Mouse (Mus musculus): Measurements from ENCODE around the gene Mrps24. TPM values are rescaled to one million over a fixed set of nuclear protein-coding genes. Genes with fewer than 3 reads are reported as not detected.

Mrps24 gene
- polyA plus RNA-seq, 1 experiment from 2014 or later, result 122 TPM

DNA sequence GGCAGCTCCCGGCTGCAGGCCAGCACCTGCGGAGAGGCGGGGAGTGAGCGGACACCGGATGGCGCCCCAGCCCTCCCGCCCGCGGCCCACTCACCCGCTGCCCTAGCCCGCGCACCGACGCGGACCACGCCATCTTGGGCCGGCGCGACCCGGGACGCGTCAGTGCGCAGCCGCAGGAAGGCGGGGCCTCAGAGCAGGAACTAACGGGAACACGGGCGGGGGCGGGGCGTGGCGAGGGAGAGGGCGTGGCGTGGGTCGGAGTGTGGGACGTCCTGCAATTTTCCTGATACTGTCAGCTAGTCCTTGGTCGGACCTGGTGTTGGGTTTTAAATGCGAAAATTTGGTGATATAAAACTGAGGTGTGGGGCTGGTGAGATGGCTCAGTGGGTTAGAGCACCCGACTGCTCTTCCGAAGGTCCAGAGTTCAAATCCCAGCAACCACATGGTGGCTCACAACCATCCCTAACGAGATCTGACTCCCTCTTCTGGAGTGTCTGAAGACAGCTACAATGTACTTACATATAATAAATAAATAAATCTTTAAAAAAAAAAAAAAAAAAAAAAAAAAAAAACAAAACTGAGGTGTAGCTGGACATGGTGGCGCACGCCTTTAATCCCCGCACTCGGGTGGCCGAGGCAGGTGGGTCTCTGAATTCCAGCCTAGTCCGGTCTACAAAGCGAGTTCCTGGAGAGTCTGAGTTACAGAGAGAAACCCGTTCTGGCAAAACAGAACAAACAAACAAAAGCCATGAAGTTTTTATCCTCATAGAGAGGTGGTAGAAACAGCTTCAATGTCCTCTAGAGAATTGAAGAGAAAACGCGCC lies 7.7 kb downstream of the Mrps24 start:
- DNase-seq, result peak; percentile 99
- Histone ChIP-seq H3K27ac (ENCODE audit: low read depth) (peak overlapping the region; percentile 79), H3K4me1 (ENCODE audit: insufficient read depth) (peaks cover 17% of the 10 kb centered on the region), H3K36me3 (replicated peaks; ENCODE audit: insufficient read depth, low read length) (no peaks in the 10 kb centered on the region), H3K4me2 (ENCODE audit: low read depth, low read length) (peak overlapping the region; percentile 94), H3K4me3 (ENCODE audit: low read depth, low read length) (peak overlapping the region; percentile 98), H3K9me3 (ENCODE audit: low read length) (no peaks in the 10 kb centered on the region), H3K9ac (replicated peaks) (peak overlapping the region; percentile 96), H3K27me3 (ENCODE audit: insufficient read depth, low read length) (no peaks in the 10 kb centered on the region)
- TF ChIP-seq CTCF (IDR thresholded peaks at IDR 0.05; ENCODE audit: low read depth) (no peak), EP300 (IDR thresholded peaks at IDR 0.05; ENCODE audit: low read depth) (no peak)
- WGBS (ENCODE audit: insufficient replicate concordance), result 18% methylated on average over 48 of the region's 50 CpGs
- peak; percentile 98 for ATAC-seq

DNA sequence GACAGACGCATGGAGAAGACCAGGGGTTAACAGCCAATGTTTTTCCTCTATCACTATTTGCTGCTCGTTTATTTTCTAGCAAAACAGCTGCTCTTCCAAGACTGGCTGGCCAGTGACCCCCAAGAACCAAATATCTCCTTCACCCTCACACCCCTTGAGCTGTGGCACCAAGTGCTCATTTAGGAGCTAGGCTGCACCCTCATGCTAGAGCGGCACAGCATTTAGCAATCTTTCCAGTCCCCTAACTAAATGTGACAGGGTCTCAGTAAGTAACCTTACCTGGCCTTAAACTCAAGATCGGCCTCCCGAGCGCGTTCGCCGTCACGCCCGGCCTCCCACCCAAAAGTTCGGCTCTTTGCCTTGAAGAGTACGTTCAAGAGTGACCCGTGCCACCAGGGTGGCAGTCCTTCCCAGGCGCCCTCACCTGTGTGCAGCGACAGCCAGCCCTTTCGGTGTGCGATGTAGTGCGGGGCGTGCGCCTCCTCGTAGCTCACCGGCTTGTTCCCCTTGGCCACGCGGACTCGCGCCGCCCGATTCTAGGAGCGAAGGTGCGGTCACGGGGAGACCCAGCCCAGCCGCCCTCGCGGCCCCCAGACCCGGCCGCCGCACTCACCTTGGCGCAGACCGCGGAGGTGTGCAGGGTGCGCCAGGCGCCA lies 8.5 kb downstream of the Mrps24 start:
- Histone ChIP-seq H3K27me3 (ENCODE audit: insufficient read depth, low read length) (no peaks in the 10 kb centered on the region), H3K9ac (replicated peaks) (peak overlapping the region; percentile 96), H3K36me3 (replicated peaks; ENCODE audit: insufficient read depth, low read length) (no peaks in the 10 kb centered on the region), H3K4me1 (ENCODE audit: insufficient read depth) (peaks cover 17% of the 10 kb centered on the region), H3K9me3 (ENCODE audit: low read length) (no peaks in the 10 kb centered on the region), H3K4me3 (ENCODE audit: low read depth, low read length) (peak overlapping the region; percentile 98), H3K27ac (ENCODE audit: low read depth) (peak overlapping the region; percentile 79), H3K4me2 (ENCODE audit: low read depth, low read length) (peak overlapping the region; percentile 94)
- peak; percentile 77 for ATAC-seq
- TF ChIP-seq CTCF (IDR thresholded peaks at IDR 0.05; ENCODE audit: low read depth) (no peak), EP300 (IDR thresholded peaks at IDR 0.05; ENCODE audit: low read depth) (no peak)
- 1% methylated on average over 43 of the region's 43 CpGs for WGBS (ENCODE audit: insufficient replicate concordance)
- no peak for DNase-seq

DNA sequence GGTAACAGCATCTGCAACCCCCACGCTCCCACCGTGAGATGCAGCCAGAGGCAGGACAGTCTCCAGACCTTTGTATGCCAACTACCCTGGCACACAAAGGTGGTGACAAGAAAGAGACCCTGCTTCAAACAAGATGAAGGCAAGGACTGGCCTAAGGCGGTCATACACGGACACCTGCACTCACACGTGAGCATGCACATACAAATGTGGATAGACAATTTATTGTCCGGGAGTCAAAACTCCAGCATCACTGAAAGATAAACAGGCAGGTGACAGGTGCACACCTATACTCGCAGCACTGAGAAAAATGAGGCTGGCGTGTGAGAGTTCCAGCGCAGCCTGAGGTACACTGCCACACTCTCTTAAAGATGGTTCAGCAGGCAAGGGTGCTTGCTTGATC lies 9.5 kb downstream of the Mrps24 start:
- H3K9ac ChIP-seq (replicated peaks), result peak overlapping the region; percentile 96; the same call in 1 of the 2 replicates
- H3K4me3 ChIP-seq (ENCODE audit: low read depth, low read length), result no peak overlapping the region
- H3K27me3 ChIP-seq (ENCODE audit: insufficient read depth, low read length), result no peaks in the 10 kb centered on the region
- no peak overlapping the region for H3K27ac ChIP-seq (ENCODE audit: low read depth)
- no peaks in the 10 kb centered on the region for H3K9me3 ChIP-seq (ENCODE audit: low read length)
- H3K36me3 ChIP-seq (replicated peaks; ENCODE audit: insufficient read depth, low read length), result no peaks in the 10 kb centered on the region
- DNase-seq (no peak), ATAC-seq (no peak)
- H3K4me1 ChIP-seq (ENCODE audit: insufficient read depth), result peaks cover 21% of the 10 kb centered on the region
- 89% methylated on average over 9 of the region's 9 CpGs for WGBS (ENCODE audit: insufficient replicate concordance)
- TF ChIP-seq CTCF (IDR thresholded peaks at IDR 0.05; ENCODE audit: low read depth) (no peak), EP300 (IDR thresholded peaks at IDR 0.05; ENCODE audit: low read depth) (no peak)
- H3K4me2 ChIP-seq (ENCODE audit: low read depth, low read length), result peak overlapping the region; percentile 94

DNA sequence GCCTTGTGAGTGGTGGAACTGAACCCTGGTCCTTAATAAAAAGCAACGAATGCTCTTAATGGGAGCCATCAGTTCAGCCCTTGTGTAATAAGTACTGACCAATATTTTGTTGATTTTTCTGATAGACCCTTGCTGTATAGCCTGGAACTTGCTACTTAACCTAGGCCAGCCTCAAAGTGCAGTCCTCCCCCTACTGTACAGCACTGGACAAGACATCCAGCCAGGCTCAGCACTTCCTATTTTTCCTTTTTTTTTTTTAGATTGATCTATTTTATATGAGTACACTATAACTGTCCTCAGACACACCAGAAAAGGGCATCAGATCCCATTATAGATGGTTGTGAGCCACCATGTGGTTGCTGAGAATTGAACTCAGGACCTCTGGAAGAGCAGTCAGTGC lies 12.1 kb downstream of the Mrps24 start:
- H3K9ac ChIP-seq (replicated peaks), result no peak overlapping the region
- H3K4me1 ChIP-seq (ENCODE audit: insufficient read depth), result peaks cover 21% of the 10 kb centered on the region
- TF ChIP-seq EP300 (IDR thresholded peaks at IDR 0.05; ENCODE audit: low read depth), result no peak
- TF ChIP-seq CTCF (IDR thresholded peaks at IDR 0.05; ENCODE audit: low read depth), result 0 out of 2 replicates have a peak, but pooled peaks have one; percentile 13
- WGBS (ENCODE audit: insufficient replicate concordance), result 92% methylated on average over 1 of the region's 1 CpGs
- H3K27me3 ChIP-seq (ENCODE audit: insufficient read depth, low read length), result no peaks in the 10 kb centered on the region
- H3K4me2 ChIP-seq (ENCODE audit: low read depth, low read length), result no peak overlapping the region
- H3K27ac ChIP-seq (ENCODE audit: low read depth), result no peak overlapping the region
- H3K4me3 ChIP-seq (ENCODE audit: low read depth, low read length), result no peak overlapping the region
- H3K9me3 ChIP-seq (ENCODE audit: low read length), result no peaks in the 10 kb centered on the region
- ATAC-seq (no peak), DNase-seq (no peak)
- no peaks in the 10 kb centered on the region for H3K36me3 ChIP-seq (replicated peaks; ENCODE audit: insufficient read depth, low read length)

DNA sequence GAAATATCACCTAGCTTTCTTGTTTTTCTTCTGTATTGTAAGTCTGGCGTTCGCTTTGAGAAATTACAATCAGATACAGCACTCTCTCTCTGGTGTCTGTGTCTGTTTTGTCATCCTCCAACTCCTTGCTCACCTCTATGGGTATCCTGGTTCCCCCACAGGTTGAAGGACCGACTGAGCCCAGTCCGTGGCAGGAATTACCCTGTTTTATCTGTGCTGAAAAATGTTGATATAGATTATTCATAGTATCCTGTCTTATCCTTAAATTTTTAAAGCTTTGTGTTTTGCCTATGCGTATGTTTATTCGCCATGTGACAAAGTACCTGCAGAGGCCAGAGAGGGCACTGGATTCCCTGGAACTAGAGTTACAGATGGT lies 12.5 kb downstream of the Mrps24 start:
- peaks cover 19% of the 10 kb centered on the region for H3K4me1 ChIP-seq (ENCODE audit: insufficient read depth)
- no peak overlapping the region for H3K9ac ChIP-seq (replicated peaks)
- 82% methylated on average over 6 of the region's 6 CpGs for WGBS (ENCODE audit: insufficient replicate concordance)
- H3K9me3 ChIP-seq (ENCODE audit: low read length), result no peaks in the 10 kb centered on the region
- no peaks in the 10 kb centered on the region for H3K27me3 ChIP-seq (ENCODE audit: insufficient read depth, low read length)
- ATAC-seq, result no peak
- no peak for DNase-seq
- TF ChIP-seq EP300 (IDR thresholded peaks at IDR 0.05; ENCODE audit: low read depth) (no peak), CTCF (IDR thresholded peaks at IDR 0.05; ENCODE audit: low read depth) (no peak)
- no peaks in the 10 kb centered on the region for H3K36me3 ChIP-seq (replicated peaks; ENCODE audit: insufficient read depth, low read length)
- no peak overlapping the region for H3K4me2 ChIP-seq (ENCODE audit: low read depth, low read length)
- no peak overlapping the region for H3K27ac ChIP-seq (ENCODE audit: low read depth)
- no peak overlapping the region for H3K4me3 ChIP-seq (ENCODE audit: low read depth, low read length)

DNA sequence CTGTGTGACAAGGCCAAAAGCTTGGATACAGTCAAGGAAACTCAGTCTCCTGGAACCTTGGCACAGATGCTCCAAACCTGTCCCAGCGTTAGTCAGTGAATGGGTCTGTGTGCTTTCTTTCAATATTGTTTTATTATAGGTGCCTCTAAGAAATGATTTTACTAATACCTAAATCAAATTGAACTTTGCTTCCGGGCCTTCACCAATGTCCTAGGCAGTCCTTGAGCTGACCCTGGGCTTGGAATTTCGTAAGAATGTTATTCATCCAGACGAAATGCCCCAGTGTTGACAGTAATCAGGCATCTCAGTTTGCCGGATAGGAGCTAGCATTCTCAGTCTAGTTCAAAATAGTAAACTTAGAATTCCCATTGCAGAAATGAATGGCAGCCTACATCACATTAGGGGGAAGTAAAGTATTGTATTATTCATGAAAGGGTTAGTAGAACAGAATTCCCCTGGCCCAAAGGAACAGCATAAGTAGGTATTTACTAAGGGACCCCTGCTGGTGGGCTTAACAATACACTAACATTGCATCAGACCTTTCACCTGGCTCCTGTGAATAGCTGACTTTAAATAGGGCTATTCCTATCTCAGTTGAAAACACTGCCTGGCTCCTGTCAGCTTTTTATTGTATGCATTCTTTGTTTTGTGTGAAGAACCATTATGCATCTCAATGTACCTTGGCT lies 13.1 kb downstream of the Mrps24 start:
- Histone ChIP-seq H3K9ac (replicated peaks) (no peak overlapping the region), H3K27ac (ENCODE audit: low read depth) (no peak overlapping the region), H3K4me2 (ENCODE audit: low read depth, low read length) (no peak overlapping the region), H3K36me3 (replicated peaks; ENCODE audit: insufficient read depth, low read length) (no peaks in the 10 kb centered on the region), H3K27me3 (ENCODE audit: insufficient read depth, low read length) (no peaks in the 10 kb centered on the region), H3K4me1 (ENCODE audit: insufficient read depth) (peaks cover 19% of the 10 kb centered on the region), H3K4me3 (ENCODE audit: low read depth, low read length) (no peak overlapping the region), H3K9me3 (ENCODE audit: low read length) (no peaks in the 10 kb centered on the region)
- TF ChIP-seq EP300 (IDR thresholded peaks at IDR 0.05; ENCODE audit: low read depth), result no peak
- TF ChIP-seq CTCF (IDR thresholded peaks at IDR 0.05; ENCODE audit: low read depth), result no peak
- ATAC-seq (no peak), DNase-seq (no peak)
- WGBS (ENCODE audit: insufficient replicate concordance), result 76% methylated on average over 5 of the region's 5 CpGs
